Comparison of ENCODE assay signal across 17 mouse cellular contexts in genomic region chr2:96316531-96316930, GRCm38 (mm10). TPM values are rescaled to one million over a fixed set of nuclear protein-coding genes. Genes with fewer than 3 reads are reported as not detected.
DNase-seq lines count a peak whose midpoint lies in the region; ATAC-seq and TF ChIP-seq lines count a peak whose summit lies in the region.
"Had no signal": no experiment of that assay in that cellular context is flagged by ENCODE, and none has a peak within 500 bp of the region (broad histone marks: within the 10 kb centered on the region; RNA-seq: fewer than 3 reads in every experiment).

No protein-coding gene starts in this region.

- no peaks in the 10 kb centered on the region for H3K4me1 ChIP-seq in cerebellum, adult 2 months (ENCODE audit: control insufficient read depth, insufficient read depth, low read length)
- H3K4me1 ChIP-seq in heart, postnatal 0 days (ENCODE audit: control insufficient read depth, insufficient read depth) = peaks cover 15% of the 10 kb centered on the region
- H3K4me1 ChIP-seq in midbrain, embryonic 11.5 days (ENCODE audit: control insufficient read depth, insufficient read depth, low read length) = peaks cover 6% of the 10 kb centered on the region; the same call in 1 of the 2 replicates
- peaks cover 25% of the 10 kb centered on the region for H3K4me1 ChIP-seq in midbrain, embryonic 13.5 days (replicated peaks)
- H3K4me1 ChIP-seq in neural tube, embryonic 15.5 days = peaks cover 16% of the 10 kb centered on the region; the same call in 1 of the 2 replicates

- 0 out of 2 replicates have a peak, but pooled peaks have one; percentile 11 for TF ChIP-seq CTCF in cerebellum, adult 2 months (IDR thresholded peaks at IDR 0.05; ENCODE audit: borderline replicate concordance, insufficient read depth, low read depth, low read length)
- TF ChIP-seq CTCF in heart, postnatal 0 days (IDR thresholded peaks at IDR 0.05; ENCODE audit: low read depth) = peak; percentile 48

- TF ChIP-seq POLR2A in cerebellum, adult 2 months (IDR thresholded peaks at IDR 0.05; ENCODE audit: borderline replicate concordance, insufficient read depth, low read length) = no peak

- no peak for ATAC-seq in heart, postnatal 0 days (ENCODE audit: insufficient read depth, low read depth)
- ATAC-seq in midbrain, embryonic 11.5 days (ENCODE audit: low FRiP score) = no peak
- ATAC-seq in midbrain, embryonic 13.5 days = no peak
- ATAC-seq in neural tube, embryonic 15.5 days (ENCODE audit: low FRiP score) = no peak
- ATAC-seq: forebrain, embryonic 16.5 days had no signal

- no peak for TF ChIP-seq EP300 in heart, postnatal 0 days (IDR thresholded peaks at IDR 0.05; ENCODE audit: low read depth)

- no peak overlapping the region for H3K9ac ChIP-seq in heart, postnatal 0 days (replicated peaks; ENCODE audit: low read depth, low read length)
- H3K9ac ChIP-seq in midbrain, embryonic 11.5 days (ENCODE audit: low read length) = no peak overlapping the region
- H3K9ac ChIP-seq in midbrain, embryonic 13.5 days (replicated peaks) = no peak overlapping the region
- no peak overlapping the region for H3K9ac ChIP-seq in neural tube, embryonic 15.5 days (replicated peaks)
- H3K9ac ChIP-seq: heart, embryonic 13.5 days; lung, embryonic 15.5 days had no signal

- 58% methylated on average over 1 of the region's 1 CpGs for WGBS in cerebellum, adult 2 months
- WGBS in heart, postnatal 0 days = 21% methylated on average over 1 of the region's 1 CpGs
- WGBS in midbrain, embryonic 11.5 days = 30% methylated on average over 1 of the region's 1 CpGs
- WGBS in midbrain, embryonic 13.5 days = 23% methylated on average over 1 of the region's 1 CpGs
- 49% methylated on average over 1 of the region's 1 CpGs for WGBS in neural tube, embryonic 15.5 days

- no peaks in the 10 kb centered on the region for H3K27me3 ChIP-seq in cerebellum, adult 2 months (ENCODE audit: control insufficient read depth, insufficient read depth, low read length)
- H3K27me3 ChIP-seq in heart, postnatal 0 days (ENCODE audit: control insufficient read depth, insufficient read depth, low read length) = no peaks in the 10 kb centered on the region
- no peaks in the 10 kb centered on the region for H3K27me3 ChIP-seq in midbrain, embryonic 11.5 days (ENCODE audit: control insufficient read depth, insufficient read depth, low read length)
- H3K27me3 ChIP-seq in midbrain, embryonic 13.5 days = no peaks in the 10 kb centered on the region
- H3K27me3 ChIP-seq in neural tube, embryonic 15.5 days (replicated peaks) = no peaks in the 10 kb centered on the region
- H3K27me3 ChIP-seq: heart, embryonic 13.5 days; hindbrain, embryonic 13.5 days; lung, embryonic 15.5 days had no signal

- H3K27ac ChIP-seq in cerebellum, adult 2 months (ENCODE audit: insufficient read depth, low read length) = no peak overlapping the region
- no peak overlapping the region for H3K27ac ChIP-seq in heart, postnatal 0 days (ENCODE audit: low read depth)
- H3K27ac ChIP-seq in midbrain, embryonic 11.5 days (ENCODE audit: low read depth, low read length) = no peak overlapping the region
- no peak overlapping the region for H3K27ac ChIP-seq in midbrain, embryonic 13.5 days
- no peak overlapping the region for H3K27ac ChIP-seq in neural tube, embryonic 15.5 days (replicated peaks)
- H3K27ac ChIP-seq: heart, embryonic 13.5 days; lung, embryonic 15.5 days had no signal

- no peaks in the 10 kb centered on the region for H3K9me3 ChIP-seq in heart, postnatal 0 days (replicated peaks; ENCODE audit: control insufficient read depth, low read length)
- H3K9me3 ChIP-seq in midbrain, embryonic 11.5 days (ENCODE audit: control insufficient read depth, low read length) = no peaks in the 10 kb centered on the region
- no peaks in the 10 kb centered on the region for H3K9me3 ChIP-seq in midbrain, embryonic 13.5 days
- no peaks in the 10 kb centered on the region for H3K9me3 ChIP-seq in neural tube, embryonic 15.5 days (replicated peaks)
- H3K9me3 ChIP-seq: heart, embryonic 13.5 days; hindbrain, embryonic 13.5 days; lung, embryonic 15.5 days had no signal

- no peaks in the 10 kb centered on the region for H3K36me3 ChIP-seq in heart, postnatal 0 days (replicated peaks; ENCODE audit: control insufficient read depth, insufficient read depth, low read length)
- no peaks in the 10 kb centered on the region for H3K36me3 ChIP-seq in midbrain, embryonic 11.5 days (ENCODE audit: control insufficient read depth, insufficient read depth, low read length)
- no peaks in the 10 kb centered on the region for H3K36me3 ChIP-seq in midbrain, embryonic 13.5 days
- H3K36me3 ChIP-seq in neural tube, embryonic 15.5 days = no peaks in the 10 kb centered on the region
- H3K36me3 ChIP-seq: heart, embryonic 13.5 days; hindbrain, embryonic 13.5 days; lung, embryonic 15.5 days had no signal

- H3K4me3 ChIP-seq in cerebellum, adult 2 months (replicated peaks; ENCODE audit: insufficient read depth, low read depth, low read length) = no peak overlapping the region
- H3K4me3 ChIP-seq in heart, postnatal 0 days (ENCODE audit: low read depth, low read length) = no peak overlapping the region
- H3K4me3 ChIP-seq in midbrain, embryonic 11.5 days (ENCODE audit: low read depth, low read length) = no peak overlapping the region
- H3K4me3 ChIP-seq in midbrain, embryonic 13.5 days (replicated peaks) = no peak overlapping the region
- H3K4me3 ChIP-seq in neural tube, embryonic 15.5 days (replicated peaks) = no peak overlapping the region
- H3K4me3 ChIP-seq: lung, embryonic 15.5 days; myocyte had no signal

- no peak overlapping the region for H3K4me2 ChIP-seq in heart, postnatal 0 days (ENCODE audit: low read depth, low read length)
- H3K4me2 ChIP-seq in midbrain, embryonic 11.5 days = no peak overlapping the region
- no peak overlapping the region for H3K4me2 ChIP-seq in midbrain, embryonic 13.5 days (replicated peaks)
- H3K4me2 ChIP-seq in neural tube, embryonic 15.5 days = no peak overlapping the region
- H3K4me2 ChIP-seq: lung, embryonic 15.5 days had no signal

- DNase-seq in cerebellum, adult 2 months = peak in 1 of 2 experiments; percentile 21
- no peak for DNase-seq in cerebellum, adult 9-11 months
- DNase-seq in heart, postnatal 0 days (ENCODE audit: low spot score) = no peak
- DNase-seq in heart, postnatal 4 days = no peak
- peak; percentile 87 for DNase-seq in midbrain, embryonic 11.5 days (ENCODE audit: low spot score, missing footprints)
- DNase-seq in embryo, embryonic 11 days = peak; percentile 14
- DNase-seq: adrenal gland, postnatal 25 days; gastrocnemius, postnatal 25 days; kidney, adult 2 months had no signal

RNA-seq across cellular contexts. Expression of gene Lrrc4c, which starts 1.4 kb away (rescaled TPM):
- polyA plus RNA-seq in cerebellum, adult 2 months (2012; rRNA removed) = 18.4 and 19.9 TPM in 2 replicates
- 0.08 and 2.2 TPM in 2 replicates for total RNA-seq in heart, postnatal 0 days (2014; rRNA removed; ENCODE audit: low replicate concordance)
- polyA plus RNA-seq in heart, postnatal 0 days (2015; fragmentation: Nextera tagmentation; extraction: Ambion mirVana) = 0.66 and 0.84 TPM in 2 replicates
- under 1 TPM; 0.67 to 0.70 TPM for total RNA-seq in heart, postnatal 4 days (2021)
- polyA plus RNA-seq in midbrain, embryonic 11.5 days (2014; fragmentation: Nextera tagmentation; extraction: Ambion mirVana) = 3.8 and 4.9 TPM in 2 replicates
- 17.1 and 22.0 TPM in 2 replicates for polyA plus RNA-seq in midbrain, embryonic 13.5 days (2015; fragmentation: Nextera tagmentation; extraction: Ambion mirVana)
- 32.9 and 38.0 TPM in 2 replicates for polyA plus RNA-seq in neural tube, embryonic 15.5 days (2015; fragmentation: Nextera tagmentation; extraction: Ambion mirVana)
- total RNA-seq: megakaryocyte, adult 5-6 weeks had no signal

Comparison
In these comparisons a context has a peak if more than half of its experiments do, and no peak if none do; other contexts are left out.
1. DNase-seq: peak in midbrain, embryonic 11.5 days (single experiment) and embryo, embryonic 11 days (single experiment); none in cerebellum, adult 9-11 months (single experiment), heart, postnatal 0 days (single experiment) and heart, postnatal 4 days (single experiment).